Mouse (Mus musculus): ENCODE results near the gene Heatr9. TPM values are rescaled to one million over a fixed set of nuclear protein-coding genes. Genes with fewer than 3 reads are reported as not detected.

Heatr9 gene
- total and polyA plus RNA-seq, 3 experiments: not detected

DNA sequence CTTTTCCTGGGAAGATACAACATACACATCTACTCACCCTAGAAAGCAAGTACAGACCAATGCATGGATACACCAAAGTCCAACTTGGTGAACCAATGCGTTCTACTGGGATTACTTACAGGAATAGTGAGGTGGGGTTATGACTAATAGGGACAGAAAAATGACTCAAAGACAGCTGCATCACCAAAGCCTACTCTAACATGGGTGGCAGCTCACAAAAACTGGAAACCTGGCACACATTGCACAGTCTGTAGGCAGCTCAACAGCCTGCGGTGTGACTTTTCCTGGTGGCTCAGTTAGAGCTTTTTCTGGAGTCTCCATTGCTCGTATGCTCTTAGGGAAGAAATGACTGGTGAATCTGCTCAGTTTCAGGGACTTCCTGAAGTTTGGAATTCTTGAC, 53.2 kb downstream of the Heatr9 start:
- Histone ChIP-seq H3K4me2 (ENCODE audit: insufficient read depth, low read depth, poor library complexity, severe bottlenecking) (no peak overlapping the region), H3K27me3 (replicated peaks) (peaks cover 34% of the 10 kb centered on the region), H3K9ac (ENCODE audit: insufficient read depth, low read depth) (no peak overlapping the region), H3K27ac (ENCODE audit: insufficient read depth, low read depth) (no peak overlapping the region), H3K4me3 (replicated peaks in 1 of 3; ENCODE audit: low read depth in 2 of 3, low read length in 2 of 3, poor library complexity in 1 of 3) (no peak overlapping the region), H3K4me1 (ENCODE audit: control insufficient read depth in 1 of 2, insufficient read depth in 2 of 2) (peaks cover 5 to 25% of the 10 kb centered on the region in 2 experiments; a peak in 2 of 4 replicates), H3K9me3 (replicated peaks; ENCODE audit: low read length) (peaks cover 7% of the 10 kb centered on the region), H3K36me3 (replicated peaks in 1 of 2; ENCODE audit: control insufficient read depth in 1 of 2, insufficient read depth in 1 of 2, low read length in 1 of 2) (no peaks in the 10 kb centered on the region), H3K79me2 (replicated peaks; ENCODE audit: control insufficient read depth, extremely low read depth, insufficient read depth, poor library complexity, severe bottlenecking) (peaks cover 8% of the 10 kb centered on the region)
- TF ChIP-seq MEF2A (IDR thresholded peaks at IDR 0.05; ENCODE audit: borderline replicate concordance, low read depth, low read length): no peak
- no peak for TF ChIP-seq BHLHE40 (IDR thresholded peaks at IDR 0.05; ENCODE audit: low read depth, low read length)
- no peak for TF ChIP-seq ETS1 (conservative IDR thresholded peaks at IDR 0.05; ENCODE audit: low read depth, low read length)
- DNase-seq (ENCODE audit: extremely low read depth): no peak
- dilution Hi-C loops (cut with MboI; ENCODE audit: extremely low pct_ligation_motif_present, extremely low pct_unique_long_range_greater_than_20kb, low sequenced_read_pairs): no loop called here
- in situ Hi-C loops (cut with MboI; ENCODE audit: low pct_ligation_motif_present, low pct_unique_long_range_greater_than_20kb, low sequenced_read_pairs): no loop called here

DNA sequence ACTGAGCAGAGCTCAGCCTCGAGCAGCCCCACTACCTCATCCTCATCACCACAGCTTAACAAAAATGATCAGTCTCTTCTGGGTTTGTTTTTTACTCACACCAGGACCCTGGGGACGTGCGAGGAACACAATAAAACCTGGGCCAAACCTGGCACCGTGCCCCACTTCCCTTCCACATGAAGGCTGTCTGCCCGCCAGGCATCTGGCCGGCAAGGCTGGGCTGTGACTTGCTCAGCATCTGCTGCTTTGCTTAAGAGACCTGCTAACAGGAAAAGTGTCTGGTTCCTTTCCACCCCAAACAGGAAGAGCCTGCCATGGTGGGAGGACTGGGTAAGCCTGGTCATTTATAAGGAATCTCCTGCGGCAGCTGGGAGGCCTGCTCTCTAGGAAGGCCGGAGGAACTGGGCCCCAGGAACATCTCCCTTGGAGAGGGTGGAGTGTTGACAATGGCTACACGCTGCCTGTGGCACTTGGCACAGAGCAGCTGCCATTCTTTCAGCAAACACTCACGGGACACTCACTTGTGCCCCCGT, 54.8 kb downstream of the Heatr9 start:
- dilution Hi-C loops (cut with MboI; ENCODE audit: extremely low pct_ligation_motif_present, extremely low pct_unique_long_range_greater_than_20kb, low sequenced_read_pairs) (no loop called here), in situ Hi-C loops (cut with MboI; ENCODE audit: low pct_ligation_motif_present, low pct_unique_long_range_greater_than_20kb, low sequenced_read_pairs) (no loop called here)
- Histone ChIP-seq H3K27me3 (replicated peaks) (peaks cover 49% of the 10 kb centered on the region), H3K4me1 (ENCODE audit: control insufficient read depth in 1 of 2, insufficient read depth in 2 of 2) (peaks cover 8 to 38% of the 10 kb centered on the region in 2 experiments; a peak in 3 of 4 replicates), H3K4me2 (ENCODE audit: insufficient read depth, low read depth, poor library complexity, severe bottlenecking) (no peak overlapping the region), H3K79me2 (replicated peaks; ENCODE audit: control insufficient read depth, extremely low read depth, insufficient read depth, poor library complexity, severe bottlenecking) (no peaks in the 10 kb centered on the region), H3K4me3 (replicated peaks in 1 of 3; ENCODE audit: low read depth in 2 of 3, low read length in 2 of 3, poor library complexity in 1 of 3) (no peak overlapping the region), H3K36me3 (replicated peaks in 1 of 2; ENCODE audit: control insufficient read depth in 1 of 2, insufficient read depth in 1 of 2, low read length in 1 of 2) (no peaks in the 10 kb centered on the region), H3K27ac (ENCODE audit: insufficient read depth, low read depth) (no peak overlapping the region), H3K9ac (ENCODE audit: insufficient read depth, low read depth) (no peak overlapping the region), H3K9me3 (replicated peaks; ENCODE audit: low read length) (peaks cover 7% of the 10 kb centered on the region)
- no peak for DNase-seq (ENCODE audit: extremely low read depth)
- TF ChIP-seq IRF4 (IDR thresholded peaks at IDR 0.05; ENCODE audit: low read depth, low read length) (no peak), SMC3 (IDR thresholded peaks at IDR 0.05; ENCODE audit: low read depth, low read length) (no peak), ZMIZ1 (IDR thresholded peaks at IDR 0.05; ENCODE audit: low read depth, low read length) (no peak), POLR2AphosphoS2 (IDR thresholded peaks at IDR 0.05; ENCODE audit: low read depth, low read length) (no peak), PAX5 (IDR thresholded peaks at IDR 0.05; ENCODE audit: low read length) (no peak), CHD1 (IDR thresholded peaks at IDR 0.05; ENCODE audit: low read depth, low read length) (no peak), MEF2A (IDR thresholded peaks at IDR 0.05; ENCODE audit: borderline replicate concordance, low read depth, low read length) (no peak)

DNA sequence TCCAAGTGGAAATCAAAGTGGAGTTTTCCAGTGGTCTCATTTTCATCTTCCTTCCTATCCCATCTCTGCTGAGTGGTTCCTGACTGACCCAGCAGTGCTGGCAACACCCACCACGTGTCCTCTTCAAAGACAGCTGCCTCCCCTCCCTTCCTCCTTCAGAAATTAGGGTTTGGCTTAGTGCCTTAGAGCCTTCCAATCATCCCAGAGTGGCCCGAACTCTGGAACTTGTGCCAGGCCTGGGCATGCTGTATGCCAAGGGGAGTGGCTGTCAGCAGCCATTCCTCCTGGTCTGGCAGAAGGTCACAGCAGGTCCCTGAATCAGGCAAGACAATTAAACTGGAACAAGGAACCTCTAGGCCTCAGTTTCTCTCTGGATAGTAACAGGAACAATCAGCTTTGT, 56.0 kb downstream of the Heatr9 start:
- Histone ChIP-seq H3K9ac (ENCODE audit: insufficient read depth, low read depth) (no peak overlapping the region), H3K36me3 (replicated peaks in 1 of 2; ENCODE audit: control insufficient read depth in 1 of 2, insufficient read depth in 1 of 2, low read length in 1 of 2) (no peaks in the 10 kb centered on the region), H3K79me2 (replicated peaks; ENCODE audit: control insufficient read depth, extremely low read depth, insufficient read depth, poor library complexity, severe bottlenecking) (no peaks in the 10 kb centered on the region), H3K9me3 (replicated peaks; ENCODE audit: low read length) (peaks cover 7% of the 10 kb centered on the region), H3K4me3 (replicated peaks in 1 of 3; ENCODE audit: low read depth in 2 of 3, low read length in 2 of 3, poor library complexity in 1 of 3) (no peak overlapping the region), H3K4me2 (ENCODE audit: insufficient read depth, low read depth, poor library complexity, severe bottlenecking) (no peak overlapping the region), H3K4me1 (ENCODE audit: control insufficient read depth in 1 of 2, insufficient read depth in 2 of 2) (peaks cover 8 to 33% of the 10 kb centered on the region in 2 experiments; a peak in 3 of 4 replicates), H3K27me3 (replicated peaks) (peaks cover 59% of the 10 kb centered on the region), H3K27ac (ENCODE audit: insufficient read depth, low read depth) (no peak overlapping the region)
- no peak for DNase-seq (ENCODE audit: extremely low read depth)
- TF ChIP-seq ZC3H11A (IDR thresholded peaks at IDR 0.05; ENCODE audit: low read depth, low read length) (no peak), GABPA (IDR thresholded peaks at IDR 0.05; ENCODE audit: insufficient replicate concordance, low read depth, low read length) (no peak), SIN3A (IDR thresholded peaks at IDR 0.05; ENCODE audit: low read length) (no peak), RCOR1 (conservative IDR thresholded peaks at IDR 0.05; ENCODE audit: low read depth, low read length) (no peak), TCF12 (IDR thresholded peaks at IDR 0.05; ENCODE audit: low read depth, low read length) (no peak), ZMIZ1 (IDR thresholded peaks at IDR 0.05; ENCODE audit: low read depth, low read length) (no peak), USF2 (conservative IDR thresholded peaks at IDR 0.05; ENCODE audit: low read depth, low read length) (no peak), ZKSCAN1 (IDR thresholded peaks at IDR 0.05; ENCODE audit: borderline replicate concordance, low read depth, low read length) (no peak), SMC3 (IDR thresholded peaks at IDR 0.05; ENCODE audit: low read depth, low read length) (no peak)
- in situ Hi-C loops (cut with MboI; ENCODE audit: low pct_ligation_motif_present, low pct_unique_long_range_greater_than_20kb, low sequenced_read_pairs): no loop called here
- dilution Hi-C loops (cut with MboI; ENCODE audit: extremely low pct_ligation_motif_present, extremely low pct_unique_long_range_greater_than_20kb, low sequenced_read_pairs): no loop called here

Data from CH12.LX (cell line).